Mouse (Mus musculus) G1E (cell line): ENCODE results near the gene Tgfa. TPM values are rescaled to one million over a fixed set of nuclear protein-coding genes. Genes with fewer than 3 reads are reported as not detected.

Source experiments
- ATAC-seq: 2 replicates; pipeline ENCODE4 v1.8.0; 2016; ENCODE audit warnings: mild to moderate bottlenecking; ENCODE audit not compliant: insufficient number of reproducible peaks, poor library complexity, low FRiP score, severe bottlenecking; ENCODE audit errors: extremely low read depth
- DNase-seq: peaks from one replicate; pipeline ENCODE4 v3.0.0; 2012; ENCODE audit warnings: low spot score
- H3K27me3 ChIP-seq: 2 replicates; pipeline ENCODE4 v1.6.1; 2012; ENCODE audit warnings: mild to moderate bottlenecking, low read length, inconsistent platforms; ENCODE audit not compliant: insufficient read depth
- H3K36me3 ChIP-seq: replicated peaks from 2 replicates; pipeline ENCODE3; 2012; ENCODE audit warnings: mild to moderate bottlenecking, inconsistent platforms
- H3K4me1 ChIP-seq: 2 replicates; pipeline ENCODE4 v1.6.1; 2012; ENCODE audit warnings: low read depth, low read length, inconsistent platforms, mixed read lengths; ENCODE audit not compliant: insufficient read depth
- H3K4me3 ChIP-seq: 2 replicates; pipeline ENCODE4 v1.5.1; 2012; ENCODE audit warnings: low read depth, mild to moderate bottlenecking, inconsistent platforms, low read length, moderate library complexity, mixed read lengths
- H3K9me3 ChIP-seq: replicated peaks from 2 replicates; pipeline ENCODE4 v1.6.1; 2012; ENCODE audit warnings: inconsistent platforms
- CTCF ChIP-seq: IDR thresholded peaks from 2 replicates; pipeline ENCODE4 v1.5.1; 2012; ENCODE audit warnings: low read depth, low read length, inconsistent platforms, mixed read lengths
- GATA1 ChIP-seq: IDR thresholded peaks from 2 replicates; pipeline ENCODE4 v1.6.1; 2012; ENCODE audit warnings: borderline replicate concordance, low read length, inconsistent platforms, mixed read lengths
- GATA2 ChIP-seq: IDR thresholded peaks from 2 replicates; pipeline ENCODE4 v1.6.1; 2012; ENCODE audit warnings: low read depth, low read length, inconsistent platforms, borderline replicate concordance
- POLR2AphosphoS5 ChIP-seq: IDR thresholded peaks from 2 replicates; pipeline ENCODE4 v1.6.1; 2012; ENCODE audit warnings: low read depth, low read length, inconsistent platforms; ENCODE audit not compliant: insufficient replicate concordance
- TAL1 ChIP-seq: conservative IDR thresholded peaks from 2 replicates; pipeline ENCODE4 v1.6.1; 2012; ENCODE audit warnings: low read depth, low read length, inconsistent platforms, mixed read lengths
- polyA plus RNA-seq: library from polyadenylated mRNA; stranded (reverse); fragments of >175 nt; gene quantifications from 2 replicates; pipeline ENCODE4 v1.2.3, GENCODE M21; 2012
- total RNA-seq, 2 experiments: library from RNA; stranded (forward) in 1 of 2; stranded (reverse) in 1 of 2; fragments of 200-1000 nt in 1 of 2; fragments of >200 nt in 1 of 2; fragmentation: Nextera tagmentation in 1 of 2; gene quantifications; 2 replicates each; pipeline ENCODE4 v1.2.3; 2014 to 2017

The Tgfa gene
- total and polyA plus RNA-seq, 3 experiments = 13.3 to 30.6 (median 28.8) TPM

GRCm38 (mm10) chr6:86270373-86271068 is 75.5 kb downstream of the Tgfa start:
- Histone ChIP-seq H3K27me3 (no peaks in the 10 kb centered on the region), H3K4me1 (no peaks in the 10 kb centered on the region), H3K9me3 (no peaks in the 10 kb centered on the region), H3K36me3 (peaks cover 95% of the 10 kb centered on the region), H3K4me3 (no peak overlapping the region)
- ATAC-seq = no peak
- DNase-seq = no peak
- no peak for TF ChIP-seq GATA1
- TF ChIP-seq CTCF = no peak
- TF ChIP-seq TAL1 = no peak
- no peak for TF ChIP-seq POLR2AphosphoS5
- no peak for TF ChIP-seq GATA2

GRCm38 (mm10) chr6:86271130-86271529 is 76.1 kb downstream of the Tgfa start:
- no peak overlapping the region for H3K4me3 ChIP-seq
- H3K4me1 ChIP-seq = no peaks in the 10 kb centered on the region
- TF ChIP-seq TAL1 (no peak), CTCF (no peak), GATA1 (no peak), POLR2AphosphoS5 (no peak), GATA2 (no peak)
- DNase-seq = no peak
- H3K27me3 ChIP-seq = no peaks in the 10 kb centered on the region
- peaks cover 89% of the 10 kb centered on the region for H3K36me3 ChIP-seq
- ATAC-seq = no peak
- no peaks in the 10 kb centered on the region; the same call in 1 of the 2 replicates for H3K9me3 ChIP-seq

GRCm38 (mm10) chr6:86275704-86276103 is 80.7 kb downstream of the Tgfa start:
- DNase-seq = no peak

GRCm38 (mm10) chr6:86276816-86277215 is 81.8 kb downstream of the Tgfa start:
- H3K9me3 ChIP-seq = no peaks in the 10 kb centered on the region; the same call in 1 of the 2 replicates
- DNase-seq = no peak
- no peak for ATAC-seq
- peaks cover 40% of the 10 kb centered on the region for H3K36me3 ChIP-seq
- peaks cover 8% of the 10 kb centered on the region for H3K27me3 ChIP-seq
- TF ChIP-seq POLR2AphosphoS5 (no peak), TAL1 (no peak), GATA2 (no peak)
- no peak overlapping the region for H3K4me3 ChIP-seq
- no peaks in the 10 kb centered on the region for H3K4me1 ChIP-seq

More at GRCm38 (mm10) chr6:86275704-86276103, 80.7 kb downstream of the Tgfa start:
- TF ChIP-seq CTCF = no peak
- TF ChIP-seq POLR2AphosphoS5 = no peak
- TF ChIP-seq GATA1 = no peak
- no peak for TF ChIP-seq GATA2
- no peak for TF ChIP-seq TAL1
- Histone ChIP-seq H3K27me3 (0 out of 2 replicates have a peak, but pooled peaks cover 3% of the 10 kb centered on the region), H3K9me3 (no peaks in the 10 kb centered on the region; the same call in 1 of the 2 replicates), H3K4me3 (no peak overlapping the region), H3K36me3 (peaks cover 51% of the 10 kb centered on the region), H3K4me1 (no peaks in the 10 kb centered on the region)
- no peak for ATAC-seq

GRCm38 (mm10) chr6:86277620-86278019 is 82.6 kb downstream of the Tgfa start:
- TF ChIP-seq TAL1 (no peak), GATA1 (no peak), POLR2AphosphoS5 (no peak), CTCF (no peak), GATA2 (no peak)
- H3K36me3 ChIP-seq = peaks cover 32% of the 10 kb centered on the region
- H3K27me3 ChIP-seq = peaks cover 12% of the 10 kb centered on the region
- ATAC-seq (no peak), DNase-seq (no peak)
- H3K4me1 ChIP-seq = 0 out of 2 replicates have a peak, but pooled peaks cover 2% of the 10 kb centered on the region
- no peak overlapping the region for H3K4me3 ChIP-seq
- H3K9me3 ChIP-seq = no peaks in the 10 kb centered on the region; the same call in 1 of the 2 replicates

GRCm38 (mm10) chr6:86281573-86282210 is 86.7 kb downstream of the Tgfa start:
- Histone ChIP-seq H3K36me3 (peaks cover under 1% of the 10 kb centered on the region), H3K27me3 (peaks cover 36% of the 10 kb centered on the region), H3K4me1 (0 out of 2 replicates have a peak, but pooled peaks cover 2% of the 10 kb centered on the region), H3K9me3 (no peaks in the 10 kb centered on the region), H3K4me3 (no peak overlapping the region; the same call in 1 of the 2 replicates)
- TF ChIP-seq POLR2AphosphoS5 (no peak), GATA2 (no peak), CTCF (no peak), GATA1 (no peak)
- DNase-seq (no peak), ATAC-seq (no peak)

GRCm38 (mm10) chr6:86293301-86293700 is 98.3 kb downstream of the Tgfa start:
- no peak for TF ChIP-seq CTCF
- no peak for TF ChIP-seq GATA2
- TF ChIP-seq POLR2AphosphoS5 = no peak
- TF ChIP-seq GATA1 = no peak
- no peak for TF ChIP-seq TAL1
- DNase-seq (no peak), ATAC-seq (no peak)
- no peaks in the 10 kb centered on the region for H3K36me3 ChIP-seq
- peaks cover 17% of the 10 kb centered on the region; the same call in 1 of the 2 replicates for H3K27me3 ChIP-seq
- H3K4me1 ChIP-seq = peaks cover 4% of the 10 kb centered on the region
- H3K4me3 ChIP-seq = no peak overlapping the region
- H3K9me3 ChIP-seq = no peaks in the 10 kb centered on the region
